Mouse (Mus musculus) left cerebral cortex, adult 11 months (tissue): Measurements from ENCODE around the gene Fam168b.

ENCODE experiments used
- DNase-seq: peaks from one replicate; pipeline ENCODE4 v3.0.0; 2022; ENCODE audit warnings: low spot score

Fam168b gene

GRCm38 (mm10) chr1:34842887-34843618, at the start of gene Fam168b:
Gene Fam168b (minus strand): TSS chr1:34843065.
- peak; percentile 83 for DNase-seq

- no peak for DNase-seq
These were observed 49.6 kb upstream of the Fam168b start for GRCm38 (mm10) chr1:34892466-34892865.

- DNase-seq = peak; percentile 45
These were observed 48.9 kb upstream of the Fam168b start for GRCm38 (mm10) chr1:34891559-34892289.

GRCm38 (mm10) chr1:34883776-34884175, 40.9 kb upstream of the Fam168b start:
- DNase-seq = no peak

GRCm38 (mm10) chr1:34879611-34880010, 36.7 kb upstream of the Fam168b start:
- DNase-seq = no peak

GRCm38 (mm10) chr1:34873551-34873950, 30.7 kb upstream of the Fam168b start:
- no peak for DNase-seq

GRCm38 (mm10) chr1:34871170-34871569, 28.3 kb upstream of the Fam168b start:
- no peak for DNase-seq

GRCm38 (mm10) chr1:34869231-34869630, 26.4 kb upstream of the Fam168b start:
- DNase-seq = no peak

GRCm38 (mm10) chr1:34868391-34868790, 25.5 kb upstream of the Fam168b start:
- DNase-seq = no peak

GRCm38 (mm10) chr1:34867574-34867955, 24.7 kb upstream of the Fam168b start:
- DNase-seq = no peak

- peak; percentile 81 for DNase-seq
These were observed 24.1 kb upstream of the Fam168b start for GRCm38 (mm10) chr1:34866815-34867573.

- no peak for DNase-seq
These were observed 23.0 kb upstream of the Fam168b start for GRCm38 (mm10) chr1:34865866-34866265.

GRCm38 (mm10) chr1:34864243-34864642, 21.4 kb upstream of the Fam168b start:
- no peak for DNase-seq

GRCm38 (mm10) chr1:34863323-34863722, 20.5 kb upstream of the Fam168b start:
- DNase-seq = no peak

- no peak for DNase-seq
These were observed 20.0 kb upstream of the Fam168b start for GRCm38 (mm10) chr1:34862877-34863276.

GRCm38 (mm10) chr1:34860205-34860604, 17.3 kb upstream of the Fam168b start:
- DNase-seq = no peak

GRCm38 (mm10) chr1:34859761-34860160, 16.9 kb upstream of the Fam168b start:
- DNase-seq = no peak

GRCm38 (mm10) chr1:34858671-34859070, 15.8 kb upstream of the Fam168b start:
- DNase-seq = no peak

GRCm38 (mm10) chr1:34855056-34855739, 12.3 kb upstream of the Fam168b start:
- DNase-seq = no peak

- DNase-seq = no peak
These were observed 10.9 kb upstream of the Fam168b start for GRCm38 (mm10) chr1:34853786-34854185.

- DNase-seq = no peak
These were observed 9.4 kb upstream of the Fam168b start for GRCm38 (mm10) chr1:34852116-34852878.
